Mouse (Mus musculus) megakaryocyte, embryonic 14.5 days (primary cell): ENCODE measurements around the gene Gm973.

Source experiments
- FLI1 ChIP-seq: IDR thresholded peaks from 2 replicates; pipeline ENCODE4 v1.6.1; 2012; ENCODE audit warnings: low read length, inconsistent platforms, mixed read lengths
- GATA1 ChIP-seq: IDR thresholded peaks from 3 replicates; pipeline ENCODE4 v1.6.1; 2012; ENCODE audit warnings: mixed read lengths, low read length, inconsistent platforms, borderline replicate concordance

GRCm38 (mm10) chr1:59653243-59653911 is 137.3 kb downstream of the Gm973 start:
- TF ChIP-seq GATA1 (no peak), FLI1 (no peak)
